Mouse (Mus musculus): Measurements from ENCODE around the gene Pabpn1l. TPM values are rescaled to one million over a fixed set of nuclear protein-coding genes. Genes with fewer than 3 reads are reported as not detected.
A peak's percentile ranks its signal among the peaks of the same experiment; 100 is the strongest.

Pabpn1l gene
- polyA plus RNA-seq, 1 experiment = not detected

- TF ChIP-seq POLR2A (IDR thresholded peaks at IDR 0.05; ENCODE audit: control insufficient read depth, low read depth, low read length) (no peak), CTCF (IDR thresholded peaks at IDR 0.05; ENCODE audit: control insufficient read depth, insufficient read depth, insufficient replicate concordance, low read depth, low read length) (peak; percentile 29; the same call in 1 of the 2 replicates)
- Histone ChIP-seq H3K27ac (ENCODE audit: control insufficient read depth, insufficient read depth, low read depth, low read length) (no peak overlapping the region), H3K4me1 (ENCODE audit: control insufficient read depth, insufficient read depth, low read length) (no peaks in the 10 kb centered on the region)
Observed at GRCm38 (mm10) chr8:122617947-122618546, 4.5 kb downstream of the Pabpn1l start.

GRCm38 (mm10) chr8:122616181-122616905, 6.2 kb downstream of the Pabpn1l start:
- Histone ChIP-seq H3K27ac (ENCODE audit: control insufficient read depth, insufficient read depth, low read depth, low read length) (no peak overlapping the region), H3K4me3 (ENCODE audit: control insufficient read depth, low read depth, low read length) (no peak overlapping the region; the same call in 1 of the 2 replicates)
- TF ChIP-seq POLR2A (IDR thresholded peaks at IDR 0.05; ENCODE audit: control insufficient read depth, low read depth, low read length) = no peak
- no peak for TF ChIP-seq CTCF (IDR thresholded peaks at IDR 0.05; ENCODE audit: control insufficient read depth, insufficient read depth, insufficient replicate concordance, low read depth, low read length)

More at GRCm38 (mm10) chr8:122617947-122618546, 4.5 kb downstream of the Pabpn1l start:
- Histone ChIP-seq H3K4me3 (ENCODE audit: control insufficient read depth, low read depth, low read length) (no peak overlapping the region), H3K27me3 (ENCODE audit: control insufficient read depth, insufficient read depth, low read length) (no peaks in the 10 kb centered on the region), H3K36me3 (ENCODE audit: control insufficient read depth, insufficient read depth, low read length) (no peaks in the 10 kb centered on the region)

GRCm38 (mm10) chr8:122611295-122612133, 11.0 kb downstream of the Pabpn1l start, which contains the start of the genes Galns and Trappc2l:
Galns (minus strand) TSS chr8:122611463.
Trappc2l (plus strand) TSS chr8:122611640.
- Histone ChIP-seq H3K27ac (ENCODE audit: control insufficient read depth, insufficient read depth, low read depth, low read length) (peak within 1 kb of the TSS; percentile 67), H3K27me3 (ENCODE audit: control insufficient read depth, insufficient read depth, low read length) (no peaks in the 10 kb centered on the region), H3K36me3 (ENCODE audit: control insufficient read depth, insufficient read depth, low read length) (no peaks in the 10 kb centered on the region), H3K4me1 (ENCODE audit: control insufficient read depth, insufficient read depth, low read length) (peaks cover 9% of the 10 kb centered on the region), H3K4me3 (ENCODE audit: control insufficient read depth, low read depth, low read length) (peak within 1 kb of the TSS; percentile 96)
- TF ChIP-seq POLR2A (IDR thresholded peaks at IDR 0.05; ENCODE audit: control insufficient read depth, low read depth, low read length) (peak; percentile 82; the same call in 1 of the 2 replicates), CTCF (IDR thresholded peaks at IDR 0.05; ENCODE audit: control insufficient read depth, insufficient read depth, insufficient replicate concordance, low read depth, low read length) (no peak)

More at GRCm38 (mm10) chr8:122616181-122616905, 6.2 kb downstream of the Pabpn1l start:
- Histone ChIP-seq H3K36me3 (ENCODE audit: control insufficient read depth, insufficient read depth, low read length) (no peaks in the 10 kb centered on the region), H3K4me1 (ENCODE audit: control insufficient read depth, insufficient read depth, low read length) (peaks cover 4% of the 10 kb centered on the region; the same call in 1 of the 2 replicates), H3K27me3 (ENCODE audit: control insufficient read depth, insufficient read depth, low read length) (no peaks in the 10 kb centered on the region)

- no peaks in the 10 kb centered on the region for H3K36me3 ChIP-seq (ENCODE audit: control insufficient read depth, insufficient read depth, low read length)
- peak overlapping the region; percentile 96 for H3K4me3 ChIP-seq (ENCODE audit: control insufficient read depth, low read depth, low read length)
- H3K27ac ChIP-seq (ENCODE audit: control insufficient read depth, insufficient read depth, low read depth, low read length) = peak overlapping the region; percentile 64; the same call in 1 of the 2 replicates
- no peaks in the 10 kb centered on the region for H3K27me3 ChIP-seq (ENCODE audit: control insufficient read depth, insufficient read depth, low read length)
- peaks cover 9% of the 10 kb centered on the region for H3K4me1 ChIP-seq (ENCODE audit: control insufficient read depth, insufficient read depth, low read length)
- TF ChIP-seq POLR2A (IDR thresholded peaks at IDR 0.05; ENCODE audit: control insufficient read depth, low read depth, low read length) = no peak
- no peak for TF ChIP-seq CTCF (IDR thresholded peaks at IDR 0.05; ENCODE audit: control insufficient read depth, insufficient read depth, insufficient replicate concordance, low read depth, low read length)
Observed at GRCm38 (mm10) chr8:122610612-122611277, 11.8 kb downstream of the Pabpn1l start.

- Histone ChIP-seq H3K4me1 (ENCODE audit: control insufficient read depth, insufficient read depth, low read length) (peaks cover 9% of the 10 kb centered on the region), H3K27ac (ENCODE audit: control insufficient read depth, insufficient read depth, low read depth, low read length) (no peak overlapping the region), H3K27me3 (ENCODE audit: control insufficient read depth, insufficient read depth, low read length) (no peaks in the 10 kb centered on the region), H3K4me3 (ENCODE audit: control insufficient read depth, low read depth, low read length) (no peak overlapping the region), H3K36me3 (ENCODE audit: control insufficient read depth, insufficient read depth, low read length) (no peaks in the 10 kb centered on the region)
- TF ChIP-seq CTCF (IDR thresholded peaks at IDR 0.05; ENCODE audit: control insufficient read depth, insufficient read depth, insufficient replicate concordance, low read depth, low read length) (no peak), POLR2A (IDR thresholded peaks at IDR 0.05; ENCODE audit: control insufficient read depth, low read depth, low read length) (no peak)
Observed at GRCm38 (mm10) chr8:122610209-122610608, 12.3 kb downstream of the Pabpn1l start.

GRCm38 (mm10) chr8:122606810-122607209, 15.7 kb downstream of the Pabpn1l start:
- Histone ChIP-seq H3K27me3 (ENCODE audit: control insufficient read depth, insufficient read depth, low read length) (no peaks in the 10 kb centered on the region), H3K27ac (ENCODE audit: control insufficient read depth, insufficient read depth, low read depth, low read length) (no peak overlapping the region), H3K4me1 (ENCODE audit: control insufficient read depth, insufficient read depth, low read length) (peaks cover 5% of the 10 kb centered on the region), H3K36me3 (ENCODE audit: control insufficient read depth, insufficient read depth, low read length) (no peaks in the 10 kb centered on the region), H3K4me3 (ENCODE audit: control insufficient read depth, low read depth, low read length) (no peak overlapping the region)
- no peak for TF ChIP-seq POLR2A (IDR thresholded peaks at IDR 0.05; ENCODE audit: control insufficient read depth, low read depth, low read length)
- TF ChIP-seq CTCF (IDR thresholded peaks at IDR 0.05; ENCODE audit: control insufficient read depth, insufficient read depth, insufficient replicate concordance, low read depth, low read length) = no peak
